Mouse (Mus musculus) MEL (cell line): ENCODE measurements around the gene Fasn.

Source experiments
- CTCF ChIP-seq, 3 experiments: IDR thresholded peaks in 2 of 3; conservative IDR thresholded peaks in 1 of 3; 2 replicates each; pipeline ENCODE4 v1.5.1; 2011 to 2012; ENCODE audit warnings: low read length in 3 of 3, low read depth in 2 of 3, mild to moderate bottlenecking in 2 of 3, improper control_type of control experiment in 1 of 3, inconsistent platforms in 1 of 3, mixed read lengths in 1 of 3, moderate library complexity in 1 of 3; ENCODE audit not compliant: control insufficient read depth in 1 of 3, insufficient read depth in 1 of 3, poor library complexity in 1 of 3, severe bottlenecking in 1 of 3
- JUND ChIP-seq: IDR thresholded peaks from 2 replicates; pipeline ENCODE4 v1.6.1; 2011; ENCODE audit warnings: low read depth, mild to moderate bottlenecking, improper control_type of control experiment, low read length
- MYC ChIP-seq: IDR thresholded peaks from 2 replicates; pipeline ENCODE4 v1.6.1; 2011; ENCODE audit warnings: low read depth, mild to moderate bottlenecking, low read length, improper control_type of control experiment, moderate library complexity
- TCF12 ChIP-seq: IDR thresholded peaks from 2 replicates; pipeline ENCODE4 v1.6.1; 2014; ENCODE audit warnings: low read depth, mild to moderate bottlenecking, inconsistent platforms, low read length, improper control_type of control experiment, moderate library complexity
- UBTF ChIP-seq: IDR thresholded peaks from 2 replicates; pipeline ENCODE4 v1.6.1; 2012; ENCODE audit warnings: low read depth, mild to moderate bottlenecking, inconsistent platforms, low read length, improper control_type of control experiment, moderate library complexity, borderline replicate concordance; ENCODE audit not compliant: insufficient read depth
- ZNF384 ChIP-seq: IDR thresholded peaks from 2 replicates; pipeline ENCODE4 v1.6.1; 2012; ENCODE audit warnings: low read depth, mild to moderate bottlenecking, inconsistent platforms, low read length, improper control_type of control experiment

DNA sequence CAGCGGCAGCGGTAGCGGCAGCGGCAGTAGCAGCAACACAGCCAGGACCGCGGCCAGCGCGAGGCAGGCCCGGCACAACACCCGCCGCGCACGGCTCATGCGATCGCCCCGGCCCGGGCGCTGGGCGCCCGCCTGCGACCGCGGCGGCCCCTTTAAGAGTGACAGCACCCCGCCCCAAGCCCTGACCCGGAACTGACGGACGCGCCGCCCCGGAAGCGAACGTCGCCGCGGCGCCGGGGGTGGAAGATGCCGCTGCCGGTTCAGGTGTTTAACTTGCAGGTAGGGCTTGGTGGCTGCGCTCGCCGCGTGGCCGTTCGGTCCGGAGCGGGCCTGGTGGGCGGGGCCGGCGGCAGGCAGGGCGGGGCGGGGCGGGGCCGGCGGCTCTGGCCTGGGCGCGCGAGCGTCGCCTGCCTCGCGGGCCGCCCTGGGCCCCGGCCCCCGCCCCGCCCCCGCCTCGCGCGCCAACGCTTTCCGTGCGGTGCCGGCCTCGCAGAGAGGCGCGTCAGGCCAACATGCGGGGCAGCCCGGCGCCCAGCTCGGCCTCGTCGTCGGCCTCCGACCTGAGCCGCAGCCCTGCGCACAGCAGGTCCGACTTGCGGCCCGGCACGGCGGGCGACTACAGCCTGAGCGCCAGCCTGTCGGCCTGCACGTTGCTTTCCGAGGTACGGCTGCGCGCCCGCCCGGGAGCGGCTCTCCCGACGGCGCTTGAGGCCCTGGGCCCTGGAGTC is 40.1 kb downstream of the Fasn start, which contains the start of the genes Rfng and Gps1:
- TF ChIP-seq UBTF (no peak), ZNF384 (no peak), JUND (no peak), MYC (no peak), CTCF (IDR thresholded peaks at IDR 0.05 in 2 of 3, conservative IDR thresholded peaks at IDR 0.05 in 1 of 3; ENCODE audit: control insufficient read depth in 1 of 3, insufficient read depth in 1 of 3, low read depth in 2 of 3, low read length in 3 of 3, poor library complexity in 1 of 3, severe bottlenecking in 1 of 3) (no peak), TCF12 (no peak; the same call in none of the 2 replicates)
